Comparison of ENCODE assay signal across 21 mouse cellular contexts in genomic region chr14:54462146-54462545, GRCm38 (mm10). TPM values are rescaled to one million over a fixed set of nuclear protein-coding genes. Genes with fewer than 3 reads are reported as not detected.
"Had no signal": no experiment of that assay in that cellular context is flagged by ENCODE, and none has a peak within 500 bp of the region (broad histone marks: within the 10 kb centered on the region; RNA-seq: fewer than 3 reads in every experiment).

No protein-coding gene starts in this region.

- H3K9me3 ChIP-seq: midbrain, embryonic 12.5 days; midbrain, embryonic 15.5 days; neural tube, embryonic 12.5 days; neural tube, embryonic 15.5 days had no signal

- H3K9ac ChIP-seq: liver, embryonic 14.5 days; midbrain, embryonic 12.5 days; midbrain, embryonic 15.5 days; neural tube, embryonic 12.5 days; neural tube, embryonic 15.5 days had no signal

- H3K4me2 ChIP-seq: midbrain, embryonic 12.5 days; midbrain, embryonic 15.5 days; neural tube, embryonic 12.5 days; neural tube, embryonic 15.5 days had no signal

- H3K36me3 ChIP-seq: midbrain, embryonic 12.5 days; midbrain, embryonic 15.5 days; neural tube, embryonic 12.5 days; neural tube, embryonic 15.5 days had no signal

- H3K4me3 ChIP-seq: layer of hippocampus, adult 2 months; left cerebral cortex, adult 2 months; midbrain, embryonic 12.5 days; midbrain, embryonic 15.5 days; neural tube, embryonic 12.5 days; neural tube, embryonic 15.5 days had no signal

- ATAC-seq: intestine, postnatal 0 days; midbrain, embryonic 15.5 days had no signal

- H3K4me1 ChIP-seq: neural tube, embryonic 12.5 days had no signal

- H3K27ac ChIP-seq: kidney, postnatal 0 days; layer of hippocampus, adult 2 months; left cerebral cortex, adult 2 months; liver, embryonic 14.5 days; macrophage; midbrain, embryonic 12.5 days; midbrain, embryonic 15.5 days; neural tube, embryonic 12.5 days; neural tube, embryonic 15.5 days had no signal

- DNase-seq: kidney, adult 2 months; kidney, postnatal 25 days; layer of hippocampus, adult 9-11 months; lung, adult 2 months; right cerebral cortex, adult 18-20 months; right cerebral cortex, postnatal 14 days; right cerebral cortex, postnatal 4 days; thymus, adult 2 months; thymus, postnatal 14 days; thymus, postnatal 4 days had no signal

- H3K27me3 ChIP-seq: midbrain, embryonic 15.5 days; neural tube, embryonic 12.5 days; neural tube, embryonic 15.5 days had no signal

RNA-seq across cellular contexts. Expression of gene Rem2, which starts 13.8 kb away (rescaled TPM):
- total RNA-seq: megakaryocyte, adult 5-6 weeks had no signal
- polyA plus RNA-seq: macrophage had no signal
